Mouse (Mus musculus): ENCODE data around the gene Ccdc105.

The Ccdc105 gene

GRCm38 (mm10) chr10:78752452-78753191 is at the start of gene Ccdc105:
Gene Ccdc105, minus strand, starts transcription at chr10:78753065.
- peak; percentile 83 for DNase-seq

- DNase-seq = no peak
Measured at GRCm38 (mm10) chr10:78801449-78801848, 48.6 kb upstream of the Ccdc105 start.

GRCm38 (mm10) chr10:78790561-78790960 is 37.7 kb upstream of the Ccdc105 start:
- no peak for DNase-seq

GRCm38 (mm10) chr10:78787566-78788087 is 34.8 kb upstream of the Ccdc105 start:
- peak; percentile 93 for DNase-seq

GRCm38 (mm10) chr10:78779981-78780651 is 27.3 kb upstream of the Ccdc105 start, which contains the start of gene Slc1a6:
Gene Slc1a6, plus strand, starts transcription at chr10:78780496.
- DNase-seq = peak; percentile 74

- DNase-seq = no peak
Measured at GRCm38 (mm10) chr10:78779527-78779926, 26.7 kb upstream of the Ccdc105 start.

- DNase-seq = no peak
Measured at GRCm38 (mm10) chr10:78775830-78776229, 23.0 kb upstream of the Ccdc105 start.

- DNase-seq = no peak
Measured at GRCm38 (mm10) chr10:78765570-78765969, 12.7 kb upstream of the Ccdc105 start.

GRCm38 (mm10) chr10:78756021-78756420 is 3.2 kb upstream of the Ccdc105 start:
- DNase-seq = peak; percentile 83

- DNase-seq = no peak
Measured at GRCm38 (mm10) chr10:78748946-78749345, 3.9 kb downstream of the Ccdc105 start.

- no peak for DNase-seq
Measured at GRCm38 (mm10) chr10:78748161-78748560, 4.7 kb downstream of the Ccdc105 start.

GRCm38 (mm10) chr10:78747035-78747721 is 5.7 kb downstream of the Ccdc105 start:
- peak; percentile 23 for DNase-seq

GRCm38 (mm10) chr10:78745453-78746232 is 7.2 kb downstream of the Ccdc105 start:
- DNase-seq = no peak

- no peak for DNase-seq
Measured at GRCm38 (mm10) chr10:78743721-78744120, 9.1 kb downstream of the Ccdc105 start.

- no peak for DNase-seq
Measured at GRCm38 (mm10) chr10:78739821-78740220, 13.0 kb downstream of the Ccdc105 start.

GRCm38 (mm10) chr10:78727876-78728275 is 25.0 kb downstream of the Ccdc105 start:
- no peak for DNase-seq

- no peak for DNase-seq
Measured at GRCm38 (mm10) chr10:78727035-78727434, 25.8 kb downstream of the Ccdc105 start.

- no peak for DNase-seq
Measured at GRCm38 (mm10) chr10:78723416-78723815, 29.4 kb downstream of the Ccdc105 start.

- no peak for DNase-seq
Measured at GRCm38 (mm10) chr10:78722654-78723053, 30.2 kb downstream of the Ccdc105 start.

- DNase-seq = no peak
Measured at GRCm38 (mm10) chr10:78722036-78722435, 30.8 kb downstream of the Ccdc105 start.

- no peak for DNase-seq
Measured at GRCm38 (mm10) chr10:78718056-78718455, 34.8 kb downstream of the Ccdc105 start, which contains the start of gene Casp14. Gene Casp14, minus strand, starts transcription at chr10:78718294.

- DNase-seq = no peak
Measured at GRCm38 (mm10) chr10:78716231-78716630, 36.6 kb downstream of the Ccdc105 start.
